Mouse (Mus musculus) gastrocnemius, postnatal 4 days (tissue): ENCODE results near the gene Lilra6. TPM values are rescaled to one million over a fixed set of nuclear protein-coding genes. Genes with fewer than 3 reads are reported as not detected.
"Not testable (repeated sequence)": the region's sequence is repeated elsewhere in the genome, so short reads cannot be mapped to it uniquely, and the experiment has no call there.

Experiments used
- DNase-seq, 2 experiments: peaks; one replicate each; pipeline ENCODE4 v3.0.0; 2021 to 2022; ENCODE audit warnings: low spot score in 2 of 2, mixed read lengths in 2 of 2
- long read RNA-seq, 2 experiments: library from polyadenylated mRNA; stranded (forward); transcript quantifications; one replicate each; pipeline ENCODE4 v2.0.0; 2021
- total RNA-seq, 2 experiments: library from RNA; stranded (reverse); gene quantifications; 2 replicates each; pipeline ENCODE4 v1.2.3; 2021

Gene Lilra6
- total RNA-seq: under 1 TPM; 0.23 to 0.34 TPM
- long read RNA-seq, experiment 1: 0 reads
- long read RNA-seq, experiment 2, partial matches to known transcripts: 0 of 1 reads
- long read RNA-seq, experiment 2, other reads (novel, unspliced or antisense): 0 of 1 reads

DNA sequence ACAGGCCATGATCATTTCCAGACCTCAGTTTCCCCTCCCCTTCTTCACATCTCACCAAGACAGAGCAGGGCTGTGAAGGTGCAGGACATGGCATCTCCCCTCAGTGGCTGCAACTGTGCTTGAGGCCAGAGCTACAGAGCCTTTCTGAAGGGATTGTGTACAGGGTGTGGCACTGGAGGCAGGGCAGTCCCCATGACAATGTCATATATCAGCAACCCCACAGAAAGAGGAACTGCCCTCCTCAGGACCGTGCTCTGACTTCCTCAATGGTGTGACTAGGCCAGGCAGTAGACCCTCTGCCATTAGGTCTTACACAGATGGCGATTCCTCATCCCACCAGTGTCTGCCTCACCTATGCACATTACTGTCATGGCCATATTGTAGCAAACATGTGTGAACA, at the start of gene Lilra6:
TSS of gene Lilra6 (minus strand) at position 117 of the 400 bp plus-strand sequence.
- not testable (repeated sequence) for DNase-seq

DNA sequence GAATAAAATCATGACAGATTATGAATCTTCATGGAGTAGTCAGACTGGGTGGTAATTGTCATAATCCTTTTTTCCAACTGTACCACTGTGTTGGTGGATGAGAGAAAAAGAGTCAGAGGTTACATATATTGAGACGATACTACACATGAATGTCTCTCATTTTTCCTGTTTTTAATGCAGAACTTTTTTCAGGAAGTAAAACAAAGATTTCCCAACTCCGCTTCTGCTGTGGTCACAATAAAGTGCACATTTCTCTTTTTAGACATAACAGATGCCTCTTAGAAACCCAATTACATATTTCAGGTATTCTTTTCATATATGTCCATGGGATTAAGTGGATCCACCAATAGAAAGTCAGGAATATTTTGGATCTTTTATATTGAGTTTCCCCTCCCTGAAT, 46.7 kb upstream of the Lilra6 start:
- no peak for DNase-seq

DNA sequence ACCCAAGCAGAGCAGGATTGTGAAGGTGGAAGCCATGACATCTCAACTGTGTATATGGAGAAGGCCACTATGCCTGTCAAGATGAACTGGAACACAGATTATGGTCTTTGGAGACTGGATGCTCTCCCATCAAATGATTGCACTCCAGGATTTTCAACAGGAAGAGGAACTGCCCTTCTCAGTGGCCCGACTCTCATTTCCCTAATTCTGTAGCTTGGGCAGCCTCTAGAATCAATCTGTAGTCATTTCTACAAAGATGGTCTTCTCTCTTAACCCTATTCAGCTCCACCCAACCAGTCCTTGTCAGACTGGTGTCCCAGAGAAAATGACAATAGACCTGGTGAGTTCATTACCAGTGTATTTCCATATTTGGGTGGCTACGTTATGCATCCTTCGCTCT, 42.1 kb upstream of the Lilra6 start:
- DNase-seq: no peak

DNA sequence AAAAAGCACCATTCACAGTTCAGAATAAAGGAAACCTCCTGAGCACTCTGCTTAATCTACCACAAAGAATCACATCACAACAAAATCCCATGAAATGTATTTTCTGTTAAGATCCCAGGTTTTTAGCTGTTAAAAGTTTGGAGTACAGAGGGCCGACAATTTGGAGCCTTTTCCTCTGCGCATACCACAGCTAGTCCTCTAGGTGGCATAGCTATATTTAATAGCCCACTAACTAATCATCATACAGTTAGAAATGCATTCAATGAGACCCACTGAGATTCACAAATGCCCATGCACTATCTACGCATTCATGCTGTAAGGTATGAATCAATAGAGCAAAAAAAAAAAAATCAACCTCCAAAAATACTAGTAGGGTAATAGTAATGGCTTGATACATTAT, 33.9 kb upstream of the Lilra6 start:
- no peak for DNase-seq

DNA sequence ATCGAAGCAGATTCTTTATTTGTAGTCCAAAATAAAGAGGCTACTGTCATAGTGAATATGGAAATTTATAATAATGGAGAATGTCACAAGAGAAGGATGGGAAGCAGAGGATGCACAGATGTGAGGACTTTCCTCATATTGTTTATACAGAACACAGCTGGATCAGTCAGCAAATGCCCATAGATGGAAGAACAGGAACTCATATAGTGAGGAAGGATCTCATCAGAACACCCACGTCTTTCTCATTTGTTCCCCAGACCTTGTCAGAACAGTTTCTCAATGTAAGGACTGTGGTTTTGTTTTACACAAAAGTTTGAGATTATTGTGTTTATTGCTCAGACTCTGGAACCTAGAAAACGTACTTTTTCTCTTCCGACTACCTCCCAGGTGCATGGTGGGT, 32.9 kb upstream of the Lilra6 start:
- no peak for DNase-seq

DNA sequence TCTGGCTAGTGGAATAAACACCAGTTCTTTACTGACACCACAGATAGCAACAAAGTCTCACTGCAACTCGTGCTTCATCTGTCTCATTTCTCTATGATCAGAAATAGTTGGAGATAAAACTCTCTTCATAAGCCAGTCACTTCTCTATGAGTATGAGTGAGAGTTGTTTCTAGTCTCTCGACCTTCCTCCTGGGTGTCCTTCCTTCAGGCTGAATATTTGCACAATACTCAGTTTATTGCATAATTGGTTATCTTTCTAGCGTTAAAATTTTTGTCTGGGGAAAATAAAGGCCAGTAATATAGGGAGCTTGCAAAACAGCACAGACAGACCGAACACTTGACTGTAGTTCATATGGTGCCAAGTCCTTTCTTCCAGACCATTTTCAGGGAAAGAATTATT, 30.8 kb upstream of the Lilra6 start:
- no peak for DNase-seq

DNA sequence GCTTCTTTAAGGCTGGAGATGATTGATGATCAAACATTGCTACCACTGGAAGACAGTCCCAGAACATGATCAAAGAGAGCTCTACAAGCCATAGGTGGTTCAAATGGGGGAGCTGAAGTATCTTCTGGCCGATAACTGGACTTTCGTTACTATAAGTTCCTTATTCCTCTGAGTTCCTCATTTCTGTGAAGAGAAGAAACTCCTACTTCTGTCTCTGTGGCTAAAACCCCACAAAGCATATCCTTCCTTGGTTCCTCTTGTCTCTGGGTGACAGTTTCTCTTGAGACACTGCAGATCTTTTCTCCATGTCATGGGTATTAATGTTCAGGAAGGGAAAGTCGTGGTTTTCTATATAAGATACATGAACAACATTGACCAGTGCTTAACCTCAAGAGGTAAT, 25.6 kb upstream of the Lilra6 start:
- DNase-seq: no peak

DNA sequence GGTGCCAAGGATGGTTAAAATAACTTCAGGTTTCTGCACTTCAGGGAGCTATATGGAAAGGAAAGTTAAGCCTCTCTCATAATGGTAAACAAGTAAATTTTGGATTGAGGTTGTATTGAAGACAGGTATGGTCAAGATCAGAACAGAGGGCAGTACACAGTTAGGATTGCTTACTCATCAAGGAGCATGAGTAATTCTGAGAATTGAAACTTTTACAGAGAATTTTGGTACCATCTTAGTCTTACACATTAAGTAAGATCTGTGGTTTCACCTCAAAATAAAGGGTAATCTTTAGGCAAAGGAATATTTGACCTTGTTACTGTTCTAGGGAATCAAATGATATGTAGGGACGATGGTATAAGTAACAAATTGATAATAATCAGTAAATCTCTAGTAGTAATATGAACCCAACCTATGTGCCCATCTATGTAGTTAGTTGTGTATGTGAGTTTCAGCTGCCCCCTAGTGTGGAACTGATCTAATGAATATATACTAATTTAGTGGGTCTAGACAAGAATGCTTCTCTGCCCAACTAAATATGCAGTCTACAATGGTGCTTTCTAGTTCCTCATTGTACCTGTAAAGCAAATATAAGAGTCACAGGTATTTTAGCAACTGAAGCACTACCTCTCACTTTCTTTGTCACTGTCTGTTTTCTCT, 24.7 kb upstream of the Lilra6 start:
- DNase-seq: no peak

DNA sequence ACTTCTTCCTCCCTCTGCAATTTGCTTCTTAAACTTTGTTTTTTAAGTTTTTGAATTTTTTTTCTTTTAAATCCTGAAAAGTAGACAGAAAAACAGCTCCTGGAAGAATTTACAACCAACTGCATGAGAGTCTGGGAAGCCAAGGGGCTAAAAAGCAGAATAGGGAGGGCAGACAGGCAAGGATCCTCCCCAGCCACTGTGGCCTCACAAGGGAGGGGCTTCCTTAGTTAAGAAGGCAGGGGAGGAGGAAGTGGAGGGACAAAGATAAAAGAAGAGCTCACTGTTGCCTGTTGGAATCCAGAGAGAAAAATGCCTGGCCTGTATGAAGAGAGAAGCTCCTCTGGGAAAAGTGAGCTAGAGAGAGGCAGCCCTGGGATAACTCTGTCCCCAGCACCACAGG, 20.2 kb upstream of the Lilra6 start:
- not testable (repeated sequence) for DNase-seq

DNA sequence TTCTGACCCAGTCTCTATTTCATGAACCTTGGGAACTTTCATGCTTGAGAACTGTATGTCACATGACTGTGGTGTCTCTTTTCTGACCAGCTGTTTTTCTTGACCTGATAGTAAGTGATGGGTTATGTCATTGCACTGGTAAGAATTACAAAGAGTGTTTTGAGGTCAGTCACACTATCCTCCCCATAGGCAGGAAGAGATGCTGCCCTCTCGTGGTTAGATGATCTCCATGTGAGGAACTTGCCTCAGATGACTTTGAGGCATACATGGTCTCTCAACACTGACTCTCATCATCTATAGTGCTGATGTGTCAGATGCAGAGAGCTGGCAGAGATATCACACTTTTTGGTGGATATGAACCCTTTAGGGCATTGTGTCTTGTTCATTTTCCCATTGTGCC, 11.6 kb downstream of the Lilra6 start:
- no peak for DNase-seq

DNA sequence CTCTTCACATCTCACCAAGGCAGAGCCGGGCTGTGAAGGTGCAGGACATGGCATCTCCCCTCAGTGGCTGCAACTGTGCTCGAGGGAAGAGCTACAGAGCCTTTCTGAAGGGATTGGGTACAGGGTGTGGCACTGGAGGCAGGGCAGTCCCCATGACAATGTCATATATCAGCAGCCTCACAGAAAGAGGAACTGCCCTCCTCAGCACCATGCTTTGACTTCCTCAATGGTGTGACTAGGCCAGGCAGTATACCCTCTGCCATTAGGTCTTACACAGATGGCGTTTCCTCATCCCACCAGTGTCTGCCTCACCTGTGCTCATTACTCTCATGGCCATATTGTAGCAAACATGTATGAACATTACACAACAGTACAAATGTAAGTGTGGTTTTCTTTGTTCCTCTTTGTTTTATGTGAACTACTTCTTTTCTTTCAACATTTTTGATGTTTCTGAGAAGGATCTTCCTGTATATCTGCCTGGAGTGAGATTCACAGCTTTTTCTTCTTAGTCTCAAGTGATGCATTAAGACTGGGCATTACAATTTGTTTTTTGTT, 17.2 kb downstream of the Lilra6 start, which contains the start of gene Gm14548:
TSS of gene Gm14548 (minus strand) at position 85 of the 555 bp plus-strand sequence.
- not testable (repeated sequence) for DNase-seq

DNA sequence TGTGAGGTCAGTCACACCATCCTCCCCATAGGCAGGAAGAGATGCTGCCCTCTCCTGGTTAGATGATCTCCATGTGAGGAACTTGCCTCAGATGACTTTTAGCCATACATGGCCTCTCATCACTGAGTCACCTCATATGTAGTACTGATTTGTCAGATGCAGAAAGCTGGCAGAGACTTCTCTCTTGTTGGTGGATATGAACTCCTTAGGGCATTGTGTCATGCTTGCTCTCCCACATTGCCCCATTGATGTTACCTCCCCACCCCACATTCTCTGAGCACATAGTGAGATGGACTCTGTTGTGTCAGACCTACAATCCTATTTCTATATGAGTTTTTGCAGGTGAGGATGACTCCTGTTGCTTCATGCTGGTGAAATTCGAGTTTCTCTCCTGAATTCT, 40.3 kb downstream of the Lilra6 start:
- not testable (repeated sequence) for DNase-seq

Other genes starting within 250 kb of the Lilra6 start
- 1 to 10 TPM; 9.8 TPM for gene Leng1, start 249.7 kb downstream of the Lilra6 start, total RNA-seq
- 1 to 10 TPM; 2.0 to 3.5 TPM for gene Tmc4, start 237.9 kb downstream of the Lilra6 start, total RNA-seq
- gene Tsen34, start 222.6 kb downstream of the Lilra6 start, total RNA-seq: 10 to 100 TPM; 86.2 to 95.2 TPM
- 10 to 100 TPM; 24.9 to 25.0 TPM for gene Mboat7, start 222.0 kb downstream of the Lilra6 start, total RNA-seq
- 1,000 to 10,000 TPM in 1 of 2 experiments, 100 to 1,000 TPM in 1; 942 to 1,092 TPM for gene Rps9, start 211.5 kb downstream of the Lilra6 start, total RNA-seq
- gene Pirb, start 195.1 kb downstream of the Lilra6 start, total RNA-seq: 1 to 10 TPM; 1.9 to 2.3 TPM
- gene Gm15448, start 89.8 kb downstream of the Lilra6 start, total RNA-seq: under 1 TPM; 0.60 to 0.71 TPM
- under 1 TPM in 1 of 2 experiments, not detected in 1; 0.29 TPM for gene Pira2, start 70.5 kb downstream of the Lilra6 start, total RNA-seq
- gene Gm14548, start 17.4 kb downstream of the Lilra6 start, total RNA-seq: under 1 TPM; 0.15 to 0.29 TPM
- under 1 TPM; 0.56 to 0.70 TPM for gene Lair1, start 147.7 kb upstream of the Lilra6 start, total RNA-seq
- gene Ttyh1, start 203.9 kb upstream of the Lilra6 start, total RNA-seq: 1 to 10 TPM; 5.3 to 6.6 TPM
- 10 to 100 TPM; 62.4 to 86.4 TPM for gene Leng8, start 221.5 kb upstream of the Lilra6 start, total RNA-seq
- 1 to 10 TPM; 3.1 to 3.9 TPM for gene Leng9, start 234.9 kb upstream of the Lilra6 start, total RNA-seq
- gene Cdc42ep5, start 249.4 kb upstream of the Lilra6 start, total RNA-seq: 10 to 100 TPM; 20.9 to 24.8 TPM